Comparison of ENCODE assay signal across 7 mouse cellular contexts in genomic region chr7:75745969-75746368, GRCm38 (mm10).
DNase-seq lines count a peak whose midpoint lies in the region; ATAC-seq and TF ChIP-seq lines count a peak whose summit lies in the region.
"Not testable (repeated sequence)": the region's sequence is repeated elsewhere in the genome, so short reads cannot be mapped to it uniquely, and the experiment has no call there.

No protein-coding gene starts in this region.

- H3K36me3 ChIP-seq in ES-Bruce4 (ENCODE audit: control insufficient read depth, insufficient read depth, low read length, poor library complexity, severe bottlenecking): not testable (repeated sequence)
- peaks cover 45% of the 10 kb centered on the region for H3K36me3 ChIP-seq in forebrain, embryonic 14.5 days (ENCODE audit: control insufficient read depth, insufficient read depth, low read length)
- peaks cover 87% of the 10 kb centered on the region for H3K36me3 ChIP-seq in heart, postnatal 0 days (replicated peaks; ENCODE audit: control insufficient read depth, insufficient read depth, low read length)
- H3K36me3 ChIP-seq in midbrain, embryonic 14.5 days (ENCODE audit: control insufficient read depth, insufficient read depth, low read length): peaks cover 43% of the 10 kb centered on the region

- not testable (repeated sequence) for H3K4me3 ChIP-seq in ES-Bruce4 (ENCODE audit: low read depth, low read length); forebrain, embryonic 14.5 days (ENCODE audit: low read depth, low read length); heart, postnatal 0 days (ENCODE audit: low read depth, low read length); lung, adult 2 months (replicated peaks; ENCODE audit: extremely low read depth, low read depth, low read length); midbrain, embryonic 14.5 days (replicated peaks; ENCODE audit: low read depth, low read length)

- H3K4me1 ChIP-seq in ES-Bruce4 (ENCODE audit: control insufficient read depth, insufficient read depth, low read length); forebrain, embryonic 14.5 days (ENCODE audit: control insufficient read depth, insufficient read depth, low read length); heart, postnatal 0 days (ENCODE audit: control insufficient read depth, insufficient read depth); lung, adult 2 months (ENCODE audit: control insufficient read depth, insufficient read depth, low read length); midbrain, embryonic 14.5 days (ENCODE audit: control insufficient read depth, insufficient read depth, low read length): not testable (repeated sequence)

- TF ChIP-seq CTCF in ES-Bruce4 (IDR thresholded peaks at IDR 0.05; ENCODE audit: low read depth, low read length): peak; percentile 22
- peak; percentile 54 for TF ChIP-seq CTCF in heart, postnatal 0 days (IDR thresholded peaks at IDR 0.05; ENCODE audit: low read depth)
- TF ChIP-seq CTCF in lung, adult 2 months (IDR thresholded peaks at IDR 0.05; ENCODE audit: insufficient read depth, low read length): 0 out of 2 replicates have a peak, but pooled peaks have one; percentile 7

- 51% methylated on average over 3 of the region's 3 CpGs for WGBS in forebrain, embryonic 14.5 days
- WGBS in heart, postnatal 0 days: 61% methylated on average over 3 of the region's 3 CpGs
- 59% methylated on average over 3 of the region's 3 CpGs for WGBS in lung, adult 2 months
- 64% methylated on average over 3 of the region's 3 CpGs for WGBS in midbrain, embryonic 14.5 days

- not testable (repeated sequence) for H3K9me3 ChIP-seq in ES-Bruce4 (replicated peaks; ENCODE audit: control insufficient read depth, insufficient read depth, low read length, poor library complexity, severe bottlenecking); forebrain, embryonic 14.5 days (replicated peaks; ENCODE audit: control insufficient read depth, low read length); heart, postnatal 0 days (replicated peaks; ENCODE audit: control insufficient read depth, low read length); midbrain, embryonic 14.5 days (ENCODE audit: control insufficient read depth, low read length)

- H3K4me2 ChIP-seq in forebrain, embryonic 14.5 days (ENCODE audit: low read length); heart, postnatal 0 days (ENCODE audit: low read depth, low read length); midbrain, embryonic 14.5 days (ENCODE audit: low read length): not testable (repeated sequence)

- not testable (repeated sequence) for TF ChIP-seq EP300 in ES-Bruce4 (IDR thresholded peaks at IDR 0.05; ENCODE audit: insufficient read depth, low read depth, low read length); heart, postnatal 0 days (IDR thresholded peaks at IDR 0.05; ENCODE audit: low read depth)

- not testable (repeated sequence) for H3K27me3 ChIP-seq in ES-Bruce4 (ENCODE audit: control insufficient read depth, insufficient read depth, low read length, poor library complexity, severe bottlenecking); forebrain, embryonic 14.5 days (replicated peaks; ENCODE audit: control insufficient read depth, insufficient read depth, low read length); heart, postnatal 0 days (ENCODE audit: control insufficient read depth, insufficient read depth, low read length); midbrain, embryonic 14.5 days (ENCODE audit: control insufficient read depth, insufficient read depth, low read length)

- not testable (repeated sequence) for H3K27ac ChIP-seq in ES-Bruce4 (ENCODE audit: insufficient read depth, low read length); forebrain, embryonic 14.5 days (ENCODE audit: low read depth, low read length); heart, postnatal 0 days (ENCODE audit: low read depth); midbrain, embryonic 14.5 days (replicated peaks; ENCODE audit: low read depth, low read length)

- H3K9ac ChIP-seq in ES-Bruce4 (ENCODE audit: low read depth, poor library complexity, severe bottlenecking); forebrain, embryonic 14.5 days (ENCODE audit: low read length); heart, postnatal 0 days (replicated peaks; ENCODE audit: low read depth, low read length); midbrain, embryonic 14.5 days (replicated peaks; ENCODE audit: low read length): not testable (repeated sequence)

- peak; percentile 38 for DNase-seq in brain, adult 2 months (ENCODE audit: low read depth, low spot score)
- peak; percentile 48 for DNase-seq in forebrain, embryonic 14.5 days (ENCODE audit: low spot score)
- peak; percentile 37 for DNase-seq in heart, postnatal 0 days (ENCODE audit: low spot score)
- DNase-seq in kidney, postnatal 10 days: peak; percentile 41
- not testable (repeated sequence) for DNase-seq in lung, adult 2 months
- DNase-seq in midbrain, embryonic 14.5 days: peak; percentile 55

- not testable (repeated sequence) for TF ChIP-seq POLR2A in ES-Bruce4 (IDR thresholded peaks at IDR 0.05; ENCODE audit: insufficient read depth, low read length); lung, adult 2 months (IDR thresholded peaks at IDR 0.05; ENCODE audit: borderline replicate concordance, extremely low read depth, low read depth, low read length)

- ATAC-seq in forebrain, embryonic 14.5 days; heart, postnatal 0 days (ENCODE audit: insufficient read depth, low read depth); midbrain, embryonic 14.5 days (ENCODE audit: low FRiP score, low TSS enrichment): not testable (repeated sequence)
